Mouse (Mus musculus): ENCODE measurements at regions not wholly inside any gene's neighbourhood (a gene's known extent, or its start where the extent isn't known, plus 50 kb on each side); places are given as distances from the start of the nearest gene placed in this dataset.

- H3K4me3 ChIP-seq (ENCODE audit: insufficient read depth, low read length): no peak overlapping the region
- TF ChIP-seq POLR2A (IDR thresholded peaks at IDR 0.05; ENCODE audit: borderline replicate concordance, low read depth, low read length) (no peak), CTCF (IDR thresholded peaks at IDR 0.05; ENCODE audit: low read depth, low read length) (no peak)
- H3K27ac ChIP-seq (ENCODE audit: insufficient read depth, low read depth, low read length): no peak overlapping the region
- H3K4me1 ChIP-seq (ENCODE audit: control insufficient read depth, insufficient read depth, low read length): no peaks in the 10 kb centered on the region
Measured at GRCm38 (mm10) chr1:42755958-42756357, 60.4 kb downstream of the Pou3f3 start.

- Histone ChIP-seq H3K4me3 (ENCODE audit: insufficient read depth, low read length) (no peak overlapping the region), H3K27ac (ENCODE audit: insufficient read depth, low read depth, low read length) (no peak overlapping the region), H3K4me1 (ENCODE audit: control insufficient read depth, insufficient read depth, low read length) (no peaks in the 10 kb centered on the region)
- TF ChIP-seq POLR2A (IDR thresholded peaks at IDR 0.05; ENCODE audit: borderline replicate concordance, low read depth, low read length): no peak
- no peak for TF ChIP-seq CTCF (IDR thresholded peaks at IDR 0.05; ENCODE audit: low read depth, low read length)
Measured at GRCm38 (mm10) chr1:42756497-42756896, 60.9 kb downstream of the Pou3f3 start.

GRCm38 (mm10) chr1:42763447-42763846, 67.9 kb downstream of the Pou3f3 start:
- no peak for TF ChIP-seq CTCF (IDR thresholded peaks at IDR 0.05; ENCODE audit: low read depth, low read length)
- TF ChIP-seq POLR2A (IDR thresholded peaks at IDR 0.05; ENCODE audit: borderline replicate concordance, low read depth, low read length): no peak
- H3K4me3 ChIP-seq (ENCODE audit: insufficient read depth, low read length): no peak overlapping the region
- peak overlapping the region; percentile 82 for H3K27ac ChIP-seq (ENCODE audit: insufficient read depth, low read depth, low read length)
- peaks cover 5% of the 10 kb centered on the region for H3K4me1 ChIP-seq (ENCODE audit: control insufficient read depth, insufficient read depth, low read length)

- no peak overlapping the region for H3K4me3 ChIP-seq (ENCODE audit: insufficient read depth, low read length)
- no peak overlapping the region for H3K27ac ChIP-seq (ENCODE audit: insufficient read depth, low read depth, low read length)
- TF ChIP-seq POLR2A (IDR thresholded peaks at IDR 0.05; ENCODE audit: borderline replicate concordance, low read depth, low read length): no peak
- TF ChIP-seq CTCF (IDR thresholded peaks at IDR 0.05; ENCODE audit: low read depth, low read length): no peak
- peaks cover 7% of the 10 kb centered on the region for H3K4me1 ChIP-seq (ENCODE audit: control insufficient read depth, insufficient read depth, low read length)
Measured at GRCm38 (mm10) chr1:42764048-42764447, 68.5 kb downstream of the Pou3f3 start.

GRCm38 (mm10) chr1:42770085-42770484, 74.5 kb downstream of the Pou3f3 start:
- TF ChIP-seq CTCF (IDR thresholded peaks at IDR 0.05; ENCODE audit: low read depth, low read length): no peak
- no peak for TF ChIP-seq POLR2A (IDR thresholded peaks at IDR 0.05; ENCODE audit: borderline replicate concordance, low read depth, low read length)
- Histone ChIP-seq H3K27ac (ENCODE audit: insufficient read depth, low read depth, low read length) (no peak overlapping the region), H3K4me3 (ENCODE audit: insufficient read depth, low read length) (no peak overlapping the region), H3K4me1 (ENCODE audit: control insufficient read depth, insufficient read depth, low read length) (peaks cover 17% of the 10 kb centered on the region)

GRCm38 (mm10) chr1:42772000-42772399, 76.4 kb downstream of the Pou3f3 start:
- TF ChIP-seq CTCF (IDR thresholded peaks at IDR 0.05; ENCODE audit: low read depth, low read length): no peak
- Histone ChIP-seq H3K27ac (ENCODE audit: insufficient read depth, low read depth, low read length) (0 out of 2 replicates have a peak overlapping the region, but pooled peaks have one; percentile 6), H3K4me3 (ENCODE audit: insufficient read depth, low read length) (no peak overlapping the region), H3K4me1 (ENCODE audit: control insufficient read depth, insufficient read depth, low read length) (peaks cover 17% of the 10 kb centered on the region)

GRCm38 (mm10) chr1:42773851-42774464, 77.1 kb upstream of the Mrps9 start:
- H3K27ac ChIP-seq (ENCODE audit: insufficient read depth, low read depth, low read length): no peak overlapping the region
- no peak overlapping the region for H3K4me3 ChIP-seq (ENCODE audit: insufficient read depth, low read length)
- peaks cover 16% of the 10 kb centered on the region for H3K4me1 ChIP-seq (ENCODE audit: control insufficient read depth, insufficient read depth, low read length)
- TF ChIP-seq POLR2A (IDR thresholded peaks at IDR 0.05; ENCODE audit: borderline replicate concordance, low read depth, low read length): no peak
- TF ChIP-seq CTCF (IDR thresholded peaks at IDR 0.05; ENCODE audit: low read depth, low read length): no peak

- Histone ChIP-seq H3K4me3 (ENCODE audit: insufficient read depth, low read length) (no peak overlapping the region), H3K4me1 (ENCODE audit: control insufficient read depth, insufficient read depth, low read length) (peaks cover 10% of the 10 kb centered on the region), H3K27ac (ENCODE audit: insufficient read depth, low read depth, low read length) (no peak overlapping the region)
- TF ChIP-seq POLR2A (IDR thresholded peaks at IDR 0.05; ENCODE audit: borderline replicate concordance, low read depth, low read length): no peak
- TF ChIP-seq CTCF (IDR thresholded peaks at IDR 0.05; ENCODE audit: low read depth, low read length): no peak
Measured at GRCm38 (mm10) chr1:42774971-42775892, 75.8 kb upstream of the Mrps9 start.

- no peak overlapping the region for H3K4me3 ChIP-seq (ENCODE audit: insufficient read depth, low read length)
- no peak for TF ChIP-seq POLR2A (IDR thresholded peaks at IDR 0.05; ENCODE audit: borderline replicate concordance, low read depth, low read length)
- TF ChIP-seq CTCF (IDR thresholded peaks at IDR 0.05; ENCODE audit: low read depth, low read length): no peak
- H3K27ac ChIP-seq (ENCODE audit: insufficient read depth, low read depth, low read length): no peak overlapping the region
- H3K4me1 ChIP-seq (ENCODE audit: control insufficient read depth, insufficient read depth, low read length): peaks cover 8% of the 10 kb centered on the region
Measured at GRCm38 (mm10) chr1:42775893-42776287, 75.1 kb upstream of the Mrps9 start.

GRCm38 (mm10) chr1:42777416-42777815, 73.6 kb upstream of the Mrps9 start:
- Histone ChIP-seq H3K4me3 (ENCODE audit: insufficient read depth, low read length) (no peak overlapping the region), H3K27ac (ENCODE audit: insufficient read depth, low read depth, low read length) (no peak overlapping the region)
- TF ChIP-seq POLR2A (IDR thresholded peaks at IDR 0.05; ENCODE audit: borderline replicate concordance, low read depth, low read length) (no peak), CTCF (IDR thresholded peaks at IDR 0.05; ENCODE audit: low read depth, low read length) (no peak)

More at GRCm38 (mm10) chr1:42777416-42777815, 73.6 kb upstream of the Mrps9 start:
- no peaks in the 10 kb centered on the region for H3K4me1 ChIP-seq (ENCODE audit: control insufficient read depth, insufficient read depth, low read length)

Measured in bone marrow macrophage, adult 2 months (primary cell).